ENCODE assay signal across 9 mouse cellular contexts in the genomic region with DNA sequence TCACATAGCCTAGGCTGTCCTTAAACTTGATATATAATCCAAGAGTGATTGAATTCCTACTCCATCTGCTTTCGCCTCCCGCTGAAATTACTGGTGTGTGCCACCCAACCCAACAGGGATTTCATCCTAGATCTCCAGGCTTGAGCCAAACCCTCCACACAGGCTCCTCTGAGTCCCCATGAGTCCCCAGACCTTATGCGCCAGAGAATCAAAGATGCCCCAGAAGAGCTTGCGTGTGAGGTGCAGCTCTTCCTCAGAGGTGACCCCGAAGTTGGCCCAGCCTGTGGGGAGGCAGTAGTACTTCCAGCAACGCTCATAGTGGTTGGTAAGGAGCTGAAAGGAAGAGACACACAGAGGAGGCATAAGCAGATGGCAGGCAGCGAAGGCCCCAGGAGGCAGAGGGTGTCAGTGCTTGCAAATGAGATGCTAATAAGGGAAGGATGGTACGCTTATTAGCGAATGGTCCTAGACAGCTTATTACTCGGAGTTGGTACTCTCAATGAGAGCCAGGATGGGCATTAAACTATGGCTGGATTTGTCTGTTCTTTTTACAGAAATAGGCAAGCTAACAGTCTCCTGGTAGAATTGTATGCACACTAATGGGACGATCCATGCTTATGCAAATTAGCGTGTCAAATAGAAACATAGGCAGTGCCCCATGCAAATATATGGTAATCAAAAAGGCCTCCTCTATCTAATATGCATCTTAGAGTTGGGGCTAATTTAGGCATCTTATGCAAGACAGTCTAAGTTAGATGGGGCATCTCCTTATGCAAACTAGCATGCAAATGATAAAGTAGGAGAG. TPM values are rescaled to one million over a fixed set of nuclear protein-coding genes. Genes with fewer than 3 reads are reported as not detected.
DNase-seq lines count a peak whose midpoint lies in the region; ATAC-seq and TF ChIP-seq lines count a peak whose summit lies in the region.
"Had no signal": no experiment of that assay in that cellular context is flagged by ENCODE, and none has a peak within 500 bp of the region (broad histone marks: within the 10 kb centered on the region; RNA-seq: fewer than 3 reads in every experiment).

No protein-coding gene starts in this region.

- intact Hi-C loops in gastrocnemius, postnatal 14 days (cut with DNase I; ENCODE audit: low total_unique reads): no loop called here

- DNase-seq in cerebellum, postnatal 10 days: peak; percentile 43 to 69
- DNase-seq in cerebellum, postnatal 25 days: no peak
- DNase-seq in brain, adult 2 months (ENCODE audit: low read depth, low spot score): peak; percentile 59
- DNase-seq in frontal cortex, postnatal 36 days (ENCODE audit: low spot score in 2 of 2): peak; percentile 26 to 30
- peak; percentile 29 for DNase-seq in mesoderm, embryonic 11.5 days (ENCODE audit: low read depth, low spot score)
- no peak for DNase-seq in lung, adult 2 months
- DNase-seq in gastrocnemius, postnatal 14 days: no peak
- DNase-seq: kidney, adult 11 months had no signal

- H3K4me3 ChIP-seq in lung, adult 2 months (replicated peaks; ENCODE audit: extremely low read depth, low read depth, low read length): no peak overlapping the region

- no peak for TF ChIP-seq POLR2A in lung, adult 2 months (IDR thresholded peaks at IDR 0.05; ENCODE audit: borderline replicate concordance, extremely low read depth, low read depth, low read length)

- TF ChIP-seq CTCF in lung, adult 2 months (IDR thresholded peaks at IDR 0.05; ENCODE audit: insufficient read depth, low read length): no peak

- no peaks in the 10 kb centered on the region for H3K4me1 ChIP-seq in lung, adult 2 months (ENCODE audit: control insufficient read depth, insufficient read depth, low read length)

- no peak for ATAC-seq in monocyte, adult 5-6 weeks (replicated peaks; ENCODE audit: insufficient number of reproducible peaks, low FRiP score, low TSS enrichment, poor library complexity, severe bottlenecking)

- 76% methylated on average over 12 of the region's 12 CpGs for WGBS in lung, adult 2 months

RNA-seq across cellular contexts. Expression of gene Ryr1, which starts 54.4 kb away (rescaled TPM):
- polyA plus RNA-seq in lung, adult 2 months (2012; rRNA removed): 0.10 and 10.9 TPM in 2 replicates
- total RNA-seq in monocyte, adult 5-6 weeks (2017): 2.3 to 3.1 TPM (median 2.3 TPM) in 3 replicates
- total RNA-seq in gastrocnemius, postnatal 14 days (2021): 100 to 1,000 TPM; 746 to 901 TPM

Comparison
In these comparisons a context has a peak if more than half of its experiments do, and no peak if none do; other contexts are left out.
1. DNase-seq: peak in cerebellum, postnatal 10 days (2 of 2), brain, adult 2 months (single experiment), frontal cortex, postnatal 36 days (2 of 2) and mesoderm, embryonic 11.5 days (single experiment); none in cerebellum, postnatal 25 days (0 of 2), lung, adult 2 months (single experiment) and gastrocnemius, postnatal 14 days (single experiment).
2. RNA of gene Ryr1, which starts 54.4 kb away (total RNA-seq): 746 to 901 TPM in gastrocnemius, postnatal 14 days; 2.3 to 3.1 TPM in monocyte, adult 5-6 weeks; every median in the first group is over 100 times any median in the second.